Mouse (Mus musculus) mesoderm, embryonic 11.5 days (tissue): Measurements from ENCODE around the gene Hook2.

Experiments
- DNase-seq: peaks from one replicate; pipeline ENCODE4 v3.0.0-alpha.2; 2012; ENCODE audit warnings: low read depth, low spot score

Gene Hook2

GRCm38 (mm10) chr8:85029271-85029670 lies 38.9 kb downstream of the Hook2 start:
- no peak for DNase-seq

- no peak for DNase-seq
Observed at GRCm38 (mm10) chr8:85032622-85033311, 42.4 kb downstream of the Hook2 start.

DNA sequence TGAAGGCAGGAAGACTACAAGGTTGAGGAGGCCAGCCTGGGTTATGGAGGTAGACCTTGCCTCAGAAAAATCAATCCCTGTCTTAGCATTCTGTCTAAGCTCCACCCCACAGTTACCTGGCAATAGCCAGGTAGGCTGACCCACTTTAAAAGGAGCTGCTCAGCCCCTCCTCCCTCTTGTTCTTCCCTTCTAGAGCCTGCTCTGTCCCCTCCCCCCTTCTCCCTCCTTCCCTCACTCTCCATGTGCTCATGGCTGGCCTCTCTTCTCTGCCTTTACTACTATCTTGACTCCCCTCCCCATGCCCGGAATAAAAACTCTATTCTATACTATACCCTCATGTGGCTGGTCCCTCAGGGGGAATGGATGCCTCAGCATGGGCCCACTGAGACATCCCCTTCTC lies 43.5 kb downstream of the Hook2 start:
- DNase-seq, result no peak

GRCm38 (mm10) chr8:85034764-85035163 lies 44.4 kb downstream of the Hook2 start:
- peak; percentile 83 for DNase-seq

DNA sequence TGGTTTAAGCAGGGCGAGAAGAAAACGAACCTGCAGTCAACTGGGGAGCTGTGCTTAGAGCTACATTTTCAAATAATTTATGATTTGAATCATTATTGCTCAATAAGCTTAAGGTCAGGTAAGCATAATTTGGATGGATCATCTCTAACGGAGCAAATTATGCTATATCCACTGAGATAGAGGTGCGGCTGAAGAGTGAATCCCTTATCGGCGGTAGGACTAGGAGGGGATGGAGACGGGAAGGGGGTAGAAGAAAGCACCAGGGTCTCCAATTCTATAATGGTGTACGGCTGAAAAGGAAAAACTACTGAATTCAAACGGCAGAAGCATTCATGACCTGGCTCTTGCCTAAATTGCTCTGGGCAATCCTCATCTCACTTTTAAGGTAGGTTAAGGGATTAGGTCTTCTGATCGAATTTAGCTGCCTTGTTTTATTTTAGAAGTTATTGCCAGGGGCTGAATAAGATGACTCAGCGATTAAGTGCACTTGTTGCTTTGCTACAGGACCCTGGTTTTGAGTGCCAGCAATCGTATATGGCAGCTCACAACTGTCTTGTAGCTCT lies 44.8 kb downstream of the Hook2 start:
- peak; percentile 29 for DNase-seq

DNA sequence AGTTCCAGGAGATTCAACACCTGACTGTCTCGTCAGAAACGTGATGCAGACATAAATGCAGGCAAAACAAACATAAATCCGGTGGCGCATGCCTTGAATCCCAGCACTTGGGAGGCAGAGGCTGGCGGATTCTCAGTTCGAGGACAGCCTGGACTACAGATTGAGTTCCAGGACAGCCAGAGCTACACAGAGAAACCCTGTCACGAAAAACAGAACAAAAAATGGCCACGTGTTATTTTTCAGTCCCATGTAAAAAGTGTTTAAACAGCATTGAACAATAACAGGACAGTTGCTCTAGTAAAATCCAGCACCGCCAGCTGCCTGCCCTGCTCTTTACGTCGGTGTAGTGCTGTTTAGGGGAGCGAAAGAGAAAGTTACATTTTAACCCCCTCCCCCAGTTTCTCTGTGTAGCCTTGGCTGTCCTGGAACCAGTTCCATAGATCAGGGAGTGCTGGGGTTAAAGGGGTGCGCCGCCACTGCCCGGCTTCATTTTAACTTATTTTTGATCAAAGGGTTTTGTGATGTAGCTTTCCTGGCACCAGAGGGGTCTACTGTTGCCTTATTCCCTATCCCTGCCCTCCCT lies 45.4 kb downstream of the Hook2 start:
- DNase-seq, result no peak

GRCm38 (mm10) chr8:85036381-85036717 lies 45.9 kb downstream of the Hook2 start:
- DNase-seq, result no peak

DNA sequence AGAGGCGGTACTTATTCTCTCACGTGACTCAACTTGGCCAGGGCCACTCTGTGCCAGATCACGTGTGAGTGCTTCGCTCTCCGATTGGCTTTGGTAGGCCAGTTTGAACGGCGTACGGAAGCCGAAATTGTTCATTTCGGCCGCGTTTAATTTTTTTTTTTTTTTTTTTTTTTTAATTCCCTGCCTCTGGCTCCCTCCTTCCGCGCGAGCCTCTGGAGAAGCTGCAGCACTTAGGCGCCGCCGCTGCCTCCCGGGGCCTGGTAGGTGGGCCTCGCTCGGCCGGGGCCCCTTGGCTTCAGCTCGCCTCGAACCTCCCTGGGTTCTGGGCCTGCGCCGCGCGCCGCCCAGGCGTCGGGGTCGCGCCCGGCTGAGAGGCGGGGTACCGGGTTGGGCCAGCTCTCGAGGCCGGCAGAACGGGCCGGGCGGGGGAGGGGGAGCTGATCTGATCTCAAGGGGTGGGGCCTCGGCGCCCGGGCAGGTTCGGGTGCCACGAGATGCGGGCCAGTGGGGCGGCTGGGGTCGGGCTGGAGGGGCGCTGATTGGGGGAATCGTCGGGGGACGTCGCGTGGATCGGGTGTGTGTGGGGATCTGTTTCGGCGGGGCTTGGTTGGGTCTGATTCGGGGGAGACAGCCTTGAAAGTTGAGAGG lies 46.4 kb downstream of the Hook2 start, which contains the start of gene Tnpo2:
Tnpo2 (plus strand) TSS at position 198 of the 648 bp plus-strand sequence.
- peak; percentile 97 for DNase-seq

DNA sequence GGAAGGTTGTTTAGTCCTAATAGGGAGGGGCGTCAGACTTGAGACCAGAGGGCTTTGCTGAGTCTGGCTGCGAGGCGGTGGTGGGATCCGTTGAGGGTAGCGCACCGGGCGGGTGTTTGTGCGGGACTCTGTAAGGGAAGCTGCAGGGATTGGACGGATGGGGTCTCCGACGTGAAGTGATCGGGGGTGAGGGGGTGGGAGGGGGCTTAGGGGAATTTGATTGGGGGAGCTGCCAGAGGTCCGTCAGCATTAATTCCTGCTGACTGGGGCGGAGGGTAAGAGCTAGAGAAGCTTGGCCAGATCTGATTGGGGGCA lies 46.9 kb downstream of the Hook2 start:
- peak; percentile 78 for DNase-seq

DNA sequence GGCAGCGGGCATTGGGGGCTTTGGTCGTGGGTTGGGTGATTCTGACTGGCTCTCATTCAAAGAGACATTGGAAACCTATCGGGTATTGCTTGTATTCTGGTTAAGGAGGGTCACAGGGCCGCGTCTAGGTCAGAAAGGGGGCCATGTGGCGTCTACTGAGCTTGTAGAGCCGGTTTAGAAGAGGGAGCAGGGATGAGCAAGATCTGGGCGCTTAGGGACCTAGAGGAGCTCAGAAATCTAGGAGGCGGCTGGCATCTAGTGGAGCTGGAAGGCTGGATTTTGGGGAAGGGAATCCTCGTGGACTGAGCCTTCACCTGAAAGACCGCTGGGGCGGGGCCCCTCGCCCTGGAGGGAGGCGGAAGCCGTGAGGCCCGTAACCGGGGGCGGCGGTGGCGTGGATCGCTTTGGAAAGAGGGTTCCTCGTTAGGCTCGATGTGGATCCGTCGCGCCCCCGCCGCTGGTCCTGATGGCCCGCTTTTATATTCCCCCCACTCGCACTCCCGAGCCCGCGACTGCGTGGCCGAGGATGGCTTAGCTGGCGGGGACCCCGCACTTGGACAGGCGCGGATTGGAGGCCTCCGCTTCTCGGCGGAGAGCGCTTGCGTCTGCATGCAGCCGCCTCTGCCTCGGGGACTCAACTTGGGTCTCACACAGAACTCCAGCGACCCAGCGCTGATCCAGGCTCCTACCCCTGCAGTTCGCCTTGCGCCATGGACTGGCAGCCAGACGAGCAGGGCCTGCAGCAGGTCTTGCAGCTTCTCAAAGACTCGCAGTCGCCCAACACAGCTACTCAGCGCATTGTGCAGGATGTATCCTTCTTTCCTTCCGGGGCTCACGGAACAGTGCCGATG lies 47.5 kb downstream of the Hook2 start:
- peak; percentile 32 for DNase-seq

GRCm38 (mm10) chr8:85043619-85044018 lies 53.2 kb downstream of the Hook2 start:
- DNase-seq, result no peak
